Mouse (Mus musculus) brown adipose tissue, adult 24 weeks (tissue): ENCODE results near the gene Gm5741. TPM values are rescaled to one million over a fixed set of nuclear protein-coding genes. Genes with fewer than 3 reads are reported as not detected.

ENCODE experiments used
- H3K27ac ChIP-seq: fragments of 200-500 bp; replicated peaks from 2 replicates; pipeline ENCODE4 v1.5.1; 2012; ENCODE audit warnings: low read depth, mild to moderate bottlenecking, low read length
- H3K4me1 ChIP-seq: fragments of 200-500 bp; 2 replicates; pipeline ENCODE4 v1.6.1; 2012; ENCODE audit warnings: low read length, mixed read lengths; ENCODE audit not compliant: control insufficient read depth, insufficient read depth, insufficient read length
- H3K4me3 ChIP-seq: fragments of 200-500 bp; 2 replicates; pipeline ENCODE4 v1.5.1; 2012; ENCODE audit warnings: low read depth, mild to moderate bottlenecking, low read length, moderate library complexity; ENCODE audit not compliant: insufficient read depth
- polyA plus RNA-seq: library from polyadenylated mRNA; stranded (reverse); fragments of >200 nt; gene quantifications from 2 replicates; pipeline ENCODE4 v1.2.4, GENCODE M21; 2012; ENCODE audit not compliant: missing spikeins, insufficient read depth, insufficient read length

Gm5741 gene
- polyA plus RNA-seq, 1 experiment, result not detected

- Histone ChIP-seq H3K27ac (peak overlapping the region; percentile 51; the same call in 1 of the 2 replicates), H3K4me1 (peaks cover 16% of the 10 kb centered on the region), H3K4me3 (peak overlapping the region; percentile 87)
Measured at GRCm38 (mm10) chr8:85027516-85027855, 40.3 kb downstream of the Gm5741 start.

GRCm38 (mm10) chr8:85026670-85027515 lies 40.9 kb downstream of the Gm5741 start, which contains the start of gene Trir:
Gene Trir (plus strand): TSS chr8:85026823.
- Histone ChIP-seq H3K4me3 (peak within 1 kb of the TSS; percentile 87), H3K4me1 (peaks cover 16% of the 10 kb centered on the region), H3K27ac (peak within 1 kb of the TSS; percentile 97)

- H3K4me1 ChIP-seq, result peaks cover 16% of the 10 kb centered on the region
- H3K27ac ChIP-seq, result peak within 1 kb of the TSS; percentile 98
- H3K4me3 ChIP-seq, result peak within 1 kb of the TSS; percentile 83
Measured at GRCm38 (mm10) chr8:85025098-85025932, 42.5 kb downstream of the Gm5741 start, which contains the start of gene Asna1. Gene Asna1 (minus strand): TSS chr8:85025281.

GRCm38 (mm10) chr8:85023846-85024245 lies 43.9 kb downstream of the Gm5741 start:
- H3K27ac ChIP-seq, result no peak overlapping the region
- peaks cover 13% of the 10 kb centered on the region for H3K4me1 ChIP-seq
- H3K4me3 ChIP-seq, result peak overlapping the region; percentile 83

- Histone ChIP-seq H3K4me1 (peaks cover 6% of the 10 kb centered on the region; the same call in 1 of the 2 replicates), H3K27ac (no peak overlapping the region), H3K4me3 (no peak overlapping the region)
Measured at GRCm38 (mm10) chr8:85021514-85022055, 46.2 kb downstream of the Gm5741 start.

Other genes starting within 250 kb of the Gm5741 start
- 7.2 and 9.4 TPM in 2 replicates for gene Dand5, start 245.2 kb downstream of the Gm5741 start, polyA plus RNA-seq
- 32.2 and 37.2 TPM in 2 replicates for gene Gadd45gip1, start 236.5 kb downstream of the Gm5741 start, polyA plus RNA-seq
- gene Rad23a, start 227.3 kb downstream of the Gm5741 start, polyA plus RNA-seq, result 73.3 and 79.3 TPM in 2 replicates
- 211 and 306 TPM in 2 replicates for gene Calr, start 221.0 kb downstream of the Gm5741 start, polyA plus RNA-seq
- gene Farsa, start 211.0 kb downstream of the Gm5741 start, polyA plus RNA-seq, result 11.3 and 14.4 TPM in 2 replicates
- 3.3 and 3.6 TPM in 2 replicates for gene Syce2, start 195.9 kb downstream of the Gm5741 start, polyA plus RNA-seq
- gene Gcdh, start 174.1 kb downstream of the Gm5741 start, polyA plus RNA-seq, result 53.8 and 76.8 TPM in 2 replicates
- gene Klf1, start 166.1 kb downstream of the Gm5741 start, polyA plus RNA-seq, result not detected in 2 replicates
- 4.6 and 12.9 TPM in 2 replicates for gene Dnase2a, start 159.4 kb downstream of the Gm5741 start, polyA plus RNA-seq
- not detected in 2 replicates for gene Mast1, start 130.6 kb downstream of the Gm5741 start, polyA plus RNA-seq
- gene Rtbdn, start 121.0 kb downstream of the Gm5741 start, polyA plus RNA-seq, result not detected in 2 replicates
- not detected in 2 replicates for gene Gm49661, start 98.5 kb downstream of the Gm5741 start, polyA plus RNA-seq
- 387 and 425 TPM in 2 replicates for gene Prdx2, start 98.4 kb downstream of the Gm5741 start, polyA plus RNA-seq
- gene Rnaseh2a, start 98.2 kb downstream of the Gm5741 start, polyA plus RNA-seq, result 26.6 and 28.5 TPM in 2 replicates
- 15.4 and 47.7 TPM in 2 replicates for gene Junb, start 89.3 kb downstream of the Gm5741 start, polyA plus RNA-seq
- gene Hook2, start 77.4 kb downstream of the Gm5741 start, polyA plus RNA-seq, result 1.1 and 1.6 TPM in 2 replicates
- gene Best2, start 53.5 kb downstream of the Gm5741 start, polyA plus RNA-seq, result not detected in 2 replicates
- 113 and 117 TPM in 2 replicates for gene Asna1, start 42.7 kb downstream of the Gm5741 start, polyA plus RNA-seq
- gene Trir, start 41.2 kb downstream of the Gm5741 start, polyA plus RNA-seq, result 68.4 and 68.5 TPM in 2 replicates
- 28.4 and 33.5 TPM in 2 replicates for gene Tnpo2, start 31.1 kb downstream of the Gm5741 start, polyA plus RNA-seq
- gene Fbxw9, start 7.9 kb downstream of the Gm5741 start, polyA plus RNA-seq, result 3.0 and 4.1 TPM in 2 replicates
- 19.1 and 20.0 TPM in 2 replicates for gene Dhps, start 3.8 kb upstream of the Gm5741 start, polyA plus RNA-seq
- 95.5 and 130 TPM in 2 replicates for gene Wdr83os, start 12.8 kb upstream of the Gm5741 start, polyA plus RNA-seq
- 26.8 and 28.7 TPM in 2 replicates for gene Wdr83, start 13.3 kb upstream of the Gm5741 start, polyA plus RNA-seq
- gene Man2b1, start 15.3 kb upstream of the Gm5741 start, polyA plus RNA-seq, result 17.4 and 20.8 TPM in 2 replicates
- gene Zfp791, start 55.1 kb upstream of the Gm5741 start, polyA plus RNA-seq, result 0.44 and 0.96 TPM in 2 replicates
- not detected in 2 replicates for gene Cks1brt, start 83.9 kb upstream of the Gm5741 start, polyA plus RNA-seq
- gene Olfr371, start 158.0 kb upstream of the Gm5741 start, polyA plus RNA-seq, result not detected in 2 replicates
- gene Orc6, start 231.7 kb upstream of the Gm5741 start, polyA plus RNA-seq, result 20.9 and 21.2 TPM in 2 replicates
- gene Vps35, start 231.8 kb upstream of the Gm5741 start, polyA plus RNA-seq, result 76.0 and 79.0 TPM in 2 replicates